Mouse (Mus musculus): ENCODE data around the gene Cttnbp2nl. TPM values are rescaled to one million over a fixed set of nuclear protein-coding genes. Genes with fewer than 3 reads are reported as not detected.

The Cttnbp2nl gene
- polyA plus RNA-seq, 1 experiment from 2014 or later: 21.6 TPM

Other genes with a start within 250 kb of the Cttnbp2nl start
- gene Mov10, start 234.6 kb downstream of the Cttnbp2nl start, polyA plus RNA-seq (2015; fragmentation: Nextera tagmentation; extraction: Ambion mirVana): 24.4 and 34.9 TPM in 2 replicates
- gene St7l, start 189.1 kb downstream of the Cttnbp2nl start, polyA plus RNA-seq (2015; fragmentation: Nextera tagmentation; extraction: Ambion mirVana): 25.3 and 26.9 TPM in 2 replicates
- 149 and 169 TPM in 2 replicates for gene Capza1, start 188.6 kb downstream of the Cttnbp2nl start, polyA plus RNA-seq (2015; fragmentation: Nextera tagmentation; extraction: Ambion mirVana)
- 1.3 and 2.0 TPM in 2 replicates for gene Wnt2b, start 91.2 kb downstream of the Cttnbp2nl start, polyA plus RNA-seq (2015; fragmentation: Nextera tagmentation; extraction: Ambion mirVana)
- not detected in 2 replicates for gene 4930564D02Rik, start 13.7 kb upstream of the Cttnbp2nl start, polyA plus RNA-seq (2015; fragmentation: Nextera tagmentation; extraction: Ambion mirVana)

All from heart, embryonic 15.5 days (tissue).